Mouse (Mus musculus) liver, embryonic 16.5 days (tissue): Measurements from ENCODE around the gene Spata25. TPM values are rescaled to one million over a fixed set of nuclear protein-coding genes. Genes with fewer than 3 reads are reported as not detected.

Experiments
- ATAC-seq: fragments of 200-750 bp; cut with Nextera tagmentation; 2 replicates; pipeline ENCODE4 v1.8.0; 2017; ENCODE audit warnings: low read depth, mild to moderate bottlenecking, moderate number of reproducible peaks, moderate library complexity
- H3K27ac ChIP-seq: fragments of 300-500 bp; sonication (generic); 2 replicates; pipeline ENCODE4 v1.5.1; 2014; ENCODE audit warnings: mild to moderate bottlenecking, low read length
- H3K27me3 ChIP-seq: fragments of 300-500 bp; sonication (generic); 2 replicates; pipeline ENCODE4 v1.6.1; 2014; ENCODE audit warnings: low read depth, low read length, mixed read lengths; ENCODE audit not compliant: control insufficient read depth, insufficient read depth
- H3K36me3 ChIP-seq: fragments of 300-500 bp; sonication (generic); 2 replicates; pipeline ENCODE4 v1.6.1; 2014; ENCODE audit warnings: mild to moderate bottlenecking; ENCODE audit not compliant: control insufficient read depth, insufficient read depth
- H3K4me1 ChIP-seq: fragments of 300-500 bp; sonication (generic); 2 replicates; pipeline ENCODE4 v1.6.1; 2014; ENCODE audit warnings: low read depth, low read length, mixed read lengths; ENCODE audit not compliant: control insufficient read depth
- H3K4me2 ChIP-seq: fragments of 300-500 bp; sonication (generic); 2 replicates; pipeline ENCODE4 v1.6.1; 2014; ENCODE audit warnings: low read depth, low read length, mixed read lengths
- H3K4me3 ChIP-seq: fragments of 300-500 bp; sonication (generic); 2 replicates; pipeline ENCODE4 v1.5.1; 2014; ENCODE audit warnings: low read depth, mild to moderate bottlenecking, low read length
- H3K9ac ChIP-seq: fragments of 300-500 bp; sonication (generic); 2 replicates; pipeline ENCODE4 v1.6.1; 2014; ENCODE audit warnings: low read depth, low read length
- H3K9me3 ChIP-seq: fragments of 300-500 bp; sonication (generic); replicated peaks from 2 replicates; pipeline ENCODE4 v1.6.1; 2016; ENCODE audit warnings: low read length; ENCODE audit not compliant: control insufficient read depth
- WGBS: fragments of 180-500 bp; shearing (Covaris S2); extraction: QIAGEN DNeasy Blood & Tissue Kit; methylation state at CpG from one replicate; pipeline ENCODE4 v1.1.7; 2014; ENCODE audit not compliant: insufficient replicate concordance; 5-methylcytosine and 5-hydroxymethylcytosine counted together
- polyA plus RNA-seq: library from polyadenylated mRNA; unstranded; fragments of >200 nt; fragmentation: Nextera tagmentation; extraction: Ambion mirVana; gene quantifications from 2 replicates; pipeline ENCODE4 v1.2.1, GENCODE M21; 2015

Spata25 gene
- polyA plus RNA-seq, 1 experiment from 2014 or later, result not detected

DNA sequence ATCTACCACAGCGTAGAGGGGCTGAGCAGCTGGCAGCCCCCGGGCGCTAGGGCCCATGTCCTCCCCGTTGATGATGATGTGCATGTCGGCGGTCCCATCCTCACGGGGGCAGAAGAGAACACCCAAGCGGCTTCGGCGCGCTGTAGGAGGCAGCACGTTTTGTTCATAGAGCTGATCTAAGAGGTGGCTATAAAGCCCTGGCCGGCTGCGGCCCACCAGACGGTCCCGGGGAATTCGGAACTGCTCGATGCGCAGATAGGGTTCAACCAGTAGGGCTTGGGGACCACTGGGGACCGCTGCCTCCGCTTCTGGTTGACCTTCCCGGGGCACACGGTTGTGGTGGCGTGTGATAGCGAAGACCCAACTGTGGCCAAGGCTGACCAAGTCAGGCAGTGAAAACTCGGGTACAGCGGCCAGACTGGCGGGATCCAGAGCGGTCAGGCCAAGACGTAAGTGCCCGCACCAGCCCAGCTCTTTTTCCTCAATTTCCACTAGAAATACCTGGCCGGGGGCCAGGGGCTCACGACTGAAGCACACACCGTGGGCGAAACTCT is 4.5 kb upstream of the Spata25 start, which contains the start of gene Ctsa:
Gene Ctsa, plus strand, starts transcription at position 126 of the 554 bp plus-strand sequence.
- peaks cover 22% of the 10 kb centered on the region for H3K4me1 ChIP-seq
- 1% methylated on average over 35 of the region's 35 CpGs for WGBS
- peak within 1 kb of the TSS; percentile 78 for H3K9ac ChIP-seq
- no peaks in the 10 kb centered on the region for H3K27me3 ChIP-seq
- H3K9me3 ChIP-seq, result no peaks in the 10 kb centered on the region
- peak within 1 kb of the TSS; percentile 63 for H3K4me3 ChIP-seq
- H3K4me2 ChIP-seq, result peak within 1 kb of the TSS; percentile 99
- peak; percentile 67 for ATAC-seq
- no peaks in the 10 kb centered on the region for H3K36me3 ChIP-seq
- peak within 1 kb of the TSS; percentile 85 for H3K27ac ChIP-seq

DNA sequence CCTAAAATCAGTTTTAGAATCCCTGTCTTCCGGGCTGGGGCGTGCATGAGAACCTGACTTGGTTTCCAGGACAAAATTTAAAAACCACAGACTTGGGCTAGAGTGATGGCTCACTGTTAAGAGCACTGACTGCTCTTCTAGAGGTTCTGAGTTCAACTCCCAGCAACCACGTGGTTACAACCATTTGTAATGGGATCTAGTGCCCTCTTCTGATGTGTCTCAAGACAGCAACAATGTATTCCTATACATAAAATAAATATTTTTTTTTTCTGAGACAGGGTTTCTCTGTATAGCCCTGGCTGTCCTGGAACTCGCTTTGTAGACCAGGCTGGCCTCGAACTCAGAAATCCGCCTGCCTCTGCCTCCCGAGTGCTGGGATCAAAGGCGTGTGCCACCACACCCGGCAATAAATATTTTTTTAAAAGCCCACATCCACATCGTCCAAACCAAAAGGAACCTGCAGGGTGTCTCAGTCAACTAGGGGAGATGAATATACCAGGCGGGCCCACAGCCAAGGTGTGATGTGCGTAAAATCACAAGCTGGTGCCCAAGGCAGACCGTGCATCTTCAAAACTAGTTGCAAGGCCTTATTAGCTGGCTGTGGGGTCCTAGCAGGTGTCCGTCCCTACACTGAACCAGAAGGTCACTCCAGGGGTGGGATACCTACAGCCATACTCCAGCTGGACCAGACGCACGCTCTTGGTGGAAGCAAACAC is 3.9 kb upstream of the Spata25 start:
- 54% methylated on average over 16 of the region's 16 CpGs for WGBS
- no peaks in the 10 kb centered on the region for H3K9me3 ChIP-seq
- no peaks in the 10 kb centered on the region for H3K36me3 ChIP-seq
- peak overlapping the region; percentile 63 for H3K4me3 ChIP-seq
- peak overlapping the region; percentile 85 for H3K27ac ChIP-seq
- H3K27me3 ChIP-seq, result no peaks in the 10 kb centered on the region
- peak overlapping the region; percentile 99 for H3K4me2 ChIP-seq
- peaks cover 26% of the 10 kb centered on the region for H3K4me1 ChIP-seq
- H3K9ac ChIP-seq, result peak overlapping the region; percentile 78
- no peak for ATAC-seq

DNA sequence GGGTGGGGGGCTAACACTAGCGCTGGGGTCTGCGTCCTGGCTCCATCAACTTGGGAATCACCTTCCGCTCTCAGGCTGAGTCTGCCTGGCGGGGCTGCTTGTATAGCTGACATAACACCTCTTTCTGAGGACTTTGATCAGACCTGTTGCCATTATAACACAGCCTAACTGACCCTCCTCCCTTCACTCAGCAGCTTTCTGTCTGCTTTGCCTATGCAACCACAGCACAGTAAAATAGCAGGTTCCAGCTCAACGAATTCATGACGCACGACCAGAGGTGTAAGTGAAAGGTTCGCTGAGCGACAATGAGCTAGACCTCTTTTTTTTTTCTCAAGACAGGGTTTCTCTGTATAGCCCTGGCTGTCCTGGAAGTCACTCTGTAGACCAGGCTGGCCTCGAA is 2.7 kb upstream of the Spata25 start:
- Histone ChIP-seq H3K4me3 (no peak overlapping the region), H3K27ac (no peak overlapping the region), H3K27me3 (no peaks in the 10 kb centered on the region), H3K36me3 (peaks cover under 1% of the 10 kb centered on the region), H3K9me3 (no peaks in the 10 kb centered on the region), H3K9ac (no peak overlapping the region), H3K4me1 (peaks cover 29% of the 10 kb centered on the region), H3K4me2 (no peak overlapping the region)
- no peak for ATAC-seq
- 72% methylated on average over 10 of the region's 10 CpGs for WGBS

DNA sequence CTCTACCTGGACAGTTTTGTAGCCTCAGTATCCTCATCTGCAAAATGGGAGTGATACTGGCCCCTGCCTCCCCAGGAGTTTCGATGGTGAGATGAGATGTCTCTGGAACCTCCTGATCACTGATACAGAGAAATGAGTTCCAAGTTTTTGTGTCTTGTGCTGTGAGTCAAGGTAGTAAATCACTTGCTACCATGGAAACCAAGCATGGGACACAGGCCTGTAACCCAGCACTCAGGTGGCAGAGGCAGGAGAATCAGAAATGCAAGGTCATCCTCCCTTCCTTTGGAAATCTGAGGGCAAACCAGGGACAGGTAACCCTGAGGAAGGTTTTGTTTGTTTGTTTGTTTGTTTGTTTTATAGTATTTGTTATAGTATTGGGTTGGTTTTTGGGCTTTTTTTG is 753 bp upstream of the Spata25 start:
- H3K9ac ChIP-seq, result no peak overlapping the region
- H3K36me3 ChIP-seq, result peaks cover 11% of the 10 kb centered on the region
- H3K4me2 ChIP-seq, result no peak overlapping the region
- H3K27ac ChIP-seq, result no peak overlapping the region
- H3K9me3 ChIP-seq, result no peaks in the 10 kb centered on the region
- no peaks in the 10 kb centered on the region for H3K27me3 ChIP-seq
- H3K4me3 ChIP-seq, result no peak overlapping the region
- ATAC-seq, result no peak
- WGBS, result 78% methylated on average over 1 of the region's 1 CpGs
- peaks cover 19% of the 10 kb centered on the region for H3K4me1 ChIP-seq

DNA sequence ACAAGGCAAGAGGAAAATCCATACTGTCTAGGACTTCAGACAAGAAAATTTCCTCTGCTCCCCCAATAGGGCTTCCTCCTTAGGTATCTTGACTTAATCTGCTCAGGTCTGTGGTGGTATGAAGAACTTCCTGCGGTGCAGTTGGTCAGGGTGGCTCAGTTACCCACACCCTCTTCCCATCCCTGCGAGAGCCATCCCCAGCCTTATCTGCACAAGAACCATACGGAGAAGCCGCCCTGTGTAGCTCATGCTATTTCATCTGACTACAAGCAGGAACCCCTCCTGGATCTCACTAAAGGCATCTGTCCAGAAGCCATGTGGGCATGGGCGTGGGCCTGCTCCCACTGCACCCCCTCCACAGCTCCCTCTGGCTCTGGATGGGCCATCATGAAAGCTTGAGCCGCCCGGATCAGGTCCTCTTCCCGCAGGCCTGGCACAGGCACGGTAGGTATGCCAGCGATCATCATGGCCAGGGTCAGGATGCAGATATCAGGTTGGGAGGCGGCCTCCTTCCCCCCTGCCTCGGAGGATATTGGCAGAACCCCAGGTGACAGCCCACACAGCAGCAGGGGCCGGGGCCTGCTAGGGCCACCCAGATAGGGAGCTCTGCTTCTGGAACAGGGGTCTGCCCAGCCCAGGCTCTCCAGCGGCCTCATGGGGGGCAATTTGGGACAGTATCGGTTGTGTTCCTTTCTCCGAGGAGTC is 1.0 kb downstream of the Spata25 start:
- H3K4me2 ChIP-seq, result no peak overlapping the region
- no peak for ATAC-seq
- H3K27me3 ChIP-seq, result no peaks in the 10 kb centered on the region
- H3K27ac ChIP-seq, result no peak overlapping the region
- H3K9me3 ChIP-seq, result no peaks in the 10 kb centered on the region
- no peak overlapping the region for H3K4me3 ChIP-seq
- H3K4me1 ChIP-seq, result peaks cover 17% of the 10 kb centered on the region
- no peak overlapping the region for H3K9ac ChIP-seq
- 59% methylated on average over 16 of the region's 16 CpGs for WGBS
- H3K36me3 ChIP-seq, result peaks cover 11% of the 10 kb centered on the region

DNA sequence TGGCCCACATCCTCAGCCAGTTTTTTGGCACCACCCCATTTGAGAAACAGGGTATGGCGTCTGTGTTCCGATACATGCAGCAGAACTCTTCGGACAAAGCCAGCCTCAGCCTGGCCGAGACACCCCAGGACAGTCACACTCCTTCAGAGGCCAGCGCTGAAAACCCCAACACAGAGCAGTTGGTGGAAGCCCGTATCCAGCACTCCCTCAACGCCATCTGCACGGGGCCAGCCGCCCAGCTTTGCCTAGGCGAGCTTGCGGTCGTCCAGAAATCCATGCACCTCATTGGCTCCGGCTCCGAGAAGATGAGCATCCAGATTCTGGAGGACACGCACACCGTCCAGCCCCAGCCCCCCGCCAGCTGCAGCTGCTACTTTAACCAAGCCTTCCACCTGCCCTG is 2.8 kb downstream of the Spata25 start:
- no peak for ATAC-seq
- 87% methylated on average over 17 of the region's 17 CpGs for WGBS
- H3K4me1 ChIP-seq, result peaks cover 18% of the 10 kb centered on the region
- H3K36me3 ChIP-seq, result peaks cover 17% of the 10 kb centered on the region
- H3K9me3 ChIP-seq, result no peaks in the 10 kb centered on the region
- no peak overlapping the region for H3K4me2 ChIP-seq
- no peak overlapping the region for H3K9ac ChIP-seq
- no peak overlapping the region for H3K27ac ChIP-seq
- H3K27me3 ChIP-seq, result no peaks in the 10 kb centered on the region
- H3K4me3 ChIP-seq, result no peak overlapping the region

DNA sequence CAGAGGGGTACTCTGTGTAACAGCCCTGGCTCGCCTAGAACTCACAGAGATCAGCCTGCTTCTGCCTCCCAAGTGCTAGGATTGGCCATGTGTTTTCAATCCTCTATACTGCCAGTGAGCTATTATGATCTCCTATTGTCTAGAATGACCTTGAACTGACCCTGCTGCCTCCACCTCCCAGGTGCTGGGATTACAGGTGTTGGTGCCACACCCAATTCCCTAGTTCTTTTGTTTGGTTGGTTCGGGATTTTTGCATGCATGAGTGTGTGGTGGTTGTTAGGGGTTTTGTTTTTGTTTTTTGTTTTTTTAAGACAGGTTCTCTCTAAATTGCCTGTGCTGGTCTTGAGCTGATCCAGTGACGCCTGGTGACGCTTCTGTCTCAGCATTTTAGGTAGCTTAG is 4.4 kb downstream of the Spata25 start:
- Histone ChIP-seq H3K27me3 (no peaks in the 10 kb centered on the region), H3K27ac (no peak overlapping the region), H3K9ac (no peak overlapping the region), H3K9me3 (no peaks in the 10 kb centered on the region), H3K4me1 (peaks cover 18% of the 10 kb centered on the region), H3K36me3 (peaks cover 22% of the 10 kb centered on the region), H3K4me2 (peak overlapping the region; percentile 95; the same call in 1 of the 2 replicates), H3K4me3 (no peak overlapping the region)
- ATAC-seq, result no peak
- 78% methylated on average over 4 of the region's 4 CpGs for WGBS

DNA sequence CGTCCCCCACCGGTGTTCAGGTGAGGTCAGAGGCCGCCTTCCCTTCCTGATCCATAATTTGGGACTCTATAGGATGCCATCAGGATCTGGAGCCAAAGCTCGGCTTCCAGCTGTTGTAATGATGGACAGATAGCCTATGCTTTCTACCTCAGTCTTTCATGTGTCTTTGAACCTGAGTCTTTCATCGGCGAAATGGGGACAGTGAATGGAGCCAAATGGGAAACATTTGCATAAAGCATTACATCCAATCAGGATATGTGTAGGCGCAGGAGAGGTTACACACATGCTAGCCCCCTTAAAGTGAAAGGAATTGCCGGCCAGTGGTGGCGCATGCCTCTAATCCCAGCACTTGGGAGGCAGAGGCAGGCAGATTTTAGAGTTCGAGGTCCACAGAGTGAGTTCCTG is 5.2 kb downstream of the Spata25 start:
- H3K36me3 ChIP-seq, result peaks cover 22% of the 10 kb centered on the region
- H3K4me2 ChIP-seq, result peak overlapping the region; percentile 95
- WGBS, result under 1% methylated on average over 10 of the region's 10 CpGs
- H3K27me3 ChIP-seq, result no peaks in the 10 kb centered on the region
- no peaks in the 10 kb centered on the region for H3K9me3 ChIP-seq
- H3K27ac ChIP-seq, result peak overlapping the region; percentile 74
- ATAC-seq, result peak; percentile 47
- H3K4me3 ChIP-seq, result peak overlapping the region; percentile 85
- H3K9ac ChIP-seq, result peak overlapping the region; percentile 83
- peaks cover 18% of the 10 kb centered on the region for H3K4me1 ChIP-seq
